Mouse (Mus musculus) liver, embryonic 14.5 days (tissue): ENCODE data around the gene Jmjd7.

Experiments
- CTCF ChIP-seq: IDR thresholded peaks from 2 replicates; pipeline ENCODE4 v1.5.1; 2016; ENCODE audit warnings: antibody characterized with exemption, low read depth, control low read depth
- EP300 ChIP-seq: IDR thresholded peaks from 2 replicates; pipeline ENCODE4 v1.6.1; 2016; ENCODE audit warnings: antibody characterized with exemption, low read depth

- no peak for TF ChIP-seq EP300
- no peak for TF ChIP-seq CTCF
Measured at GRCm38 (mm10) chr2:120044101-120044603, 16.9 kb downstream of the Jmjd7 start.
